14 mouse cellular contexts compared by ENCODE assay signal in the genomic region with DNA sequence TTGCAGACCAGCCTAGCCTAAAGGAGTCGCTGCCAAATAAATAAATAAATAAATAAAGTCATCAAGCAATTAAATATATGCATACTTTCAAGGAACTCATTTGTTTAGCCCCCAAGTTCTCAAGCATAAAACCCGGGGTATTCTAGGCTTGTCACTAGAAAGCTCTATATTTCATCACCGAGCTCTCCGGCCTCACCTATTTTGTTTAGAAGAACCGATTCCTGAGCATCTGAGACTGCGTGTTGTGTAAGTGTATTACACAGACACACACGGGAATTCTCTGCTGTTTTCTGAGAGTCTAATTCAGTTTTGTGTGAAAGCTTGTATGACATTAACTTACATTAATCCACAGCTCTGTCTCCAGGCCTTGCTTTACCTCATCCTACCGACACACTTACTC. TPM values are rescaled to one million over a fixed set of nuclear protein-coding genes. Genes with fewer than 3 reads are reported as not detected.
A peak's percentile ranks its signal among the peaks of the same experiment; 100 is the strongest.
DNase-seq lines count a peak whose midpoint lies in the region; ATAC-seq and TF ChIP-seq lines count a peak whose summit lies in the region.
"Had no signal": no experiment of that assay in that cellular context is flagged by ENCODE, and none has a peak within 500 bp of the region (broad histone marks: within the 10 kb centered on the region; RNA-seq: fewer than 3 reads in every experiment).

No protein-coding gene starts in this region.

- no peaks in the 10 kb centered on the region for H3K9me3 ChIP-seq in heart, embryonic 15.5 days (replicated peaks)
- H3K9me3 ChIP-seq in lung, embryonic 14.5 days (ENCODE audit: low read depth, low read length): no peaks in the 10 kb centered on the region
- H3K9me3 ChIP-seq in intestine, embryonic 14.5 days (ENCODE audit: control insufficient read depth, low read length): no peaks in the 10 kb centered on the region
- no peaks in the 10 kb centered on the region for H3K9me3 ChIP-seq in liver, postnatal 0 days (ENCODE audit: low read length)
- H3K9me3 ChIP-seq: embryonic facial prominence, embryonic 13.5 days had no signal

- TF ChIP-seq POLR2A in cerebellum, adult 2 months (IDR thresholded peaks at IDR 0.05; ENCODE audit: borderline replicate concordance, insufficient read depth, low read length): no peak

- intact Hi-C loops in heart, postnatal 36 days (cut with DNase I): loop anchor here (5.0 kb wide), 2 partner anchors 96 to 214 kb away; a partner anchor contains a TSS

- no peak overlapping the region for H3K27ac ChIP-seq in heart, embryonic 15.5 days
- no peak overlapping the region for H3K27ac ChIP-seq in lung, embryonic 14.5 days (ENCODE audit: low read depth)
- no peak overlapping the region for H3K27ac ChIP-seq in intestine, embryonic 14.5 days (ENCODE audit: low read depth)
- peak overlapping the region; percentile 91 for H3K27ac ChIP-seq in liver, postnatal 0 days (ENCODE audit: low read depth)
- no peak overlapping the region for H3K27ac ChIP-seq in cerebellum, adult 2 months (ENCODE audit: insufficient read depth, low read length)
- H3K27ac ChIP-seq: embryonic facial prominence, embryonic 13.5 days had no signal

- 0 out of 2 replicates have a peak overlapping the region, but pooled peaks have one; percentile 78 for H3K4me3 ChIP-seq in heart, embryonic 15.5 days
- H3K4me3 ChIP-seq in lung, embryonic 14.5 days (ENCODE audit: low read depth, low read length): no peak overlapping the region
- H3K4me3 ChIP-seq in intestine, embryonic 14.5 days (ENCODE audit: low read depth, low read length): no peak overlapping the region
- peak overlapping the region; percentile 71 for H3K4me3 ChIP-seq in liver, postnatal 0 days (ENCODE audit: low read depth, low read length)
- no peak overlapping the region for H3K4me3 ChIP-seq in cerebellum, adult 2 months (replicated peaks; ENCODE audit: insufficient read depth, low read depth, low read length)

- DNase-seq in heart, postnatal 36 days: no peak
- no peak for DNase-seq in lung, embryonic 14.5 days
- no peak for DNase-seq in lung, postnatal 36 days
- DNase-seq in intestine, embryonic 14.5 days (ENCODE audit: low spot score): no peak
- DNase-seq in liver, postnatal 0 days: no peak
- DNase-seq in spleen, adult 18-20 months: no peak
- no peak for DNase-seq in cerebellum, adult 2 months
- DNase-seq: cerebellum, postnatal 14 days; gastrocnemius, postnatal 25 days; layer of hippocampus, postnatal 36 days had no signal

- no peaks in the 10 kb centered on the region for H3K27me3 ChIP-seq in heart, embryonic 15.5 days
- no peaks in the 10 kb centered on the region; the same call in 1 of the 2 replicates for H3K27me3 ChIP-seq in lung, embryonic 14.5 days (ENCODE audit: insufficient read depth, low read length)
- no peaks in the 10 kb centered on the region for H3K27me3 ChIP-seq in intestine, embryonic 14.5 days (replicated peaks; ENCODE audit: control insufficient read depth, insufficient read depth, low read length)
- no peaks in the 10 kb centered on the region for H3K27me3 ChIP-seq in liver, postnatal 0 days (ENCODE audit: insufficient read depth, low read length)
- no peaks in the 10 kb centered on the region for H3K27me3 ChIP-seq in cerebellum, adult 2 months (ENCODE audit: control insufficient read depth, insufficient read depth, low read length)

- H3K9ac ChIP-seq in heart, embryonic 15.5 days: no peak overlapping the region
- H3K9ac ChIP-seq in lung, embryonic 14.5 days: no peak overlapping the region
- no peak overlapping the region for H3K9ac ChIP-seq in intestine, embryonic 14.5 days (ENCODE audit: low read length)
- peak overlapping the region; percentile 21; the same call in 1 of the 2 replicates for H3K9ac ChIP-seq in liver, postnatal 0 days (replicated peaks)
- H3K9ac ChIP-seq: embryonic facial prominence, embryonic 13.5 days had no signal

- no peak for ATAC-seq in heart, embryonic 15.5 days (replicated peaks; ENCODE audit: insufficient number of reproducible peaks, insufficient read depth, low FRiP score, low read depth)
- no peak for ATAC-seq in lung, embryonic 14.5 days (ENCODE audit: insufficient read depth)
- ATAC-seq in intestine, embryonic 14.5 days (replicated peaks; ENCODE audit: low FRiP score, low TSS enrichment, low read depth): no peak
- ATAC-seq in liver, postnatal 0 days: no peak
- ATAC-seq: forebrain, embryonic 16.5 days; inflammation-experienced regulatory T-cells, adult 6 months had no signal

- peak overlapping the region; percentile 88 for H3K4me2 ChIP-seq in heart, embryonic 15.5 days
- peak overlapping the region; percentile 89; the same call in 1 of the 2 replicates for H3K4me2 ChIP-seq in lung, embryonic 14.5 days
- peak overlapping the region; percentile 75 for H3K4me2 ChIP-seq in intestine, embryonic 14.5 days (ENCODE audit: low read length)
- H3K4me2 ChIP-seq in liver, postnatal 0 days (ENCODE audit: low read depth, low read length): peak overlapping the region; percentile 85

- 82% methylated on average over 8 of the region's 8 CpGs for WGBS in heart, embryonic 15.5 days
- WGBS in lung, embryonic 14.5 days: 82% methylated on average over 8 of the region's 8 CpGs
- WGBS in intestine, embryonic 14.5 days: 70% methylated on average over 8 of the region's 8 CpGs
- WGBS in liver, postnatal 0 days (ENCODE audit: insufficient replicate concordance): 68% methylated on average over 8 of the region's 8 CpGs
- 91% methylated on average over 8 of the region's 8 CpGs for WGBS in cerebellum, adult 2 months

- TF ChIP-seq EP300 in liver, postnatal 0 days (IDR thresholded peaks at IDR 0.05; ENCODE audit: low read depth): no peak

- no peak for TF ChIP-seq CTCF in lung, embryonic 14.5 days (IDR thresholded peaks at IDR 0.05; ENCODE audit: low read depth)
- no peak for TF ChIP-seq CTCF in liver, postnatal 0 days (IDR thresholded peaks at IDR 0.05; ENCODE audit: low read depth)
- no peak for TF ChIP-seq CTCF in cerebellum, adult 2 months (IDR thresholded peaks at IDR 0.05; ENCODE audit: borderline replicate concordance, insufficient read depth, low read depth, low read length)

- no peaks in the 10 kb centered on the region for H3K36me3 ChIP-seq in heart, embryonic 15.5 days
- no peaks in the 10 kb centered on the region for H3K36me3 ChIP-seq in lung, embryonic 14.5 days (ENCODE audit: insufficient read depth)
- no peaks in the 10 kb centered on the region for H3K36me3 ChIP-seq in intestine, embryonic 14.5 days (ENCODE audit: control insufficient read depth, insufficient read depth, low read length)
- H3K36me3 ChIP-seq in liver, postnatal 0 days (replicated peaks; ENCODE audit: insufficient read depth, low read length): no peaks in the 10 kb centered on the region
- H3K36me3 ChIP-seq: embryonic facial prominence, embryonic 13.5 days had no signal

- H3K4me1 ChIP-seq in heart, embryonic 15.5 days (replicated peaks): peaks cover 6% of the 10 kb centered on the region; the same call in 1 of the 2 replicates
- H3K4me1 ChIP-seq in lung, embryonic 14.5 days (ENCODE audit: insufficient read depth): no peaks in the 10 kb centered on the region
- peaks cover 11% of the 10 kb centered on the region; the same call in 1 of the 2 replicates for H3K4me1 ChIP-seq in intestine, embryonic 14.5 days (replicated peaks; ENCODE audit: control insufficient read depth, insufficient read depth, low read length)
- peaks cover 8% of the 10 kb centered on the region; the same call in 1 of the 2 replicates for H3K4me1 ChIP-seq in liver, postnatal 0 days (ENCODE audit: insufficient read depth)
- H3K4me1 ChIP-seq in cerebellum, adult 2 months (ENCODE audit: control insufficient read depth, insufficient read depth, low read length): no peaks in the 10 kb centered on the region

RNA-seq across cellular contexts. Expression of a gene that starts 2.6 kb away (rescaled TPM):
- polyA plus RNA-seq in heart, embryonic 15.5 days (2015; fragmentation: Nextera tagmentation; extraction: Ambion mirVana): 9.9 and 10.7 TPM in 2 replicates
- 10 to 100 TPM; 66.8 to 78.2 TPM for total RNA-seq in heart, postnatal 36 days (2021)
- 9.0 and 10.7 TPM in 2 replicates for polyA plus RNA-seq in lung, embryonic 14.5 days (2014; fragmentation: Nextera tagmentation; extraction: Ambion mirVana)
- 19.9 and 20.4 TPM in 2 replicates for polyA plus RNA-seq in intestine, embryonic 14.5 days (2014; fragmentation: Nextera tagmentation; extraction: Ambion mirVana)
- 6.7 and 7.0 TPM in 2 replicates for polyA plus RNA-seq in liver, postnatal 0 days (2015; fragmentation: Nextera tagmentation; extraction: Ambion mirVana)
- 10.7 and 11.0 TPM in 2 replicates for polyA plus RNA-seq in cerebellum, adult 2 months (2012; rRNA removed)

Comparison
In these comparisons a context has a peak if more than half of its experiments do, and no peak if none do; other contexts are left out.
1. H3K4me3 ChIP-seq: peak in heart, embryonic 15.5 days (single experiment) and liver, postnatal 0 days (single experiment); none in lung, embryonic 14.5 days (single experiment), intestine, embryonic 14.5 days (single experiment) and cerebellum, adult 2 months (single experiment).
2. Peak in every context shown above with its lines, with median percentiles within 50 percentile points of each other: H3K4me2 ChIP-seq.